Mouse (Mus musculus) myocyte (in vitro differentiated cells): ENCODE measurements around the gene Pik3r5. TPM values are rescaled to one million over a fixed set of nuclear protein-coding genes. Genes with fewer than 3 reads are reported as not detected.

ENCODE experiments used
- H3K27me3 ChIP-seq: one replicate; pipeline ENCODE4 v1.6.1; 2011; ENCODE audit not compliant: control insufficient read depth, insufficient read depth, insufficient read length
- H3K36me3 ChIP-seq: one replicate; pipeline ENCODE4 v1.6.1; 2011; ENCODE audit not compliant: control insufficient read depth, insufficient read depth
- H3K4me2 ChIP-seq: one replicate; pipeline ENCODE4 v1.6.1; 2011; ENCODE audit warnings: low read depth, control low read depth
- H3K4me3 ChIP-seq: one replicate; pipeline ENCODE4 v1.5.1; 2011; ENCODE audit warnings: mild to moderate bottlenecking, control low read depth, moderate library complexity
- H3K79me2 ChIP-seq: one replicate; pipeline ENCODE4 v1.6.1; 2011; ENCODE audit not compliant: control insufficient read depth, insufficient read depth
- H3ac ChIP-seq: one replicate; pipeline ENCODE4 v1.6.1; 2011; ENCODE audit not compliant: control insufficient read depth, insufficient read length
- CEBPB ChIP-seq: IDR thresholded peaks from 2 replicates; pipeline ENCODE4 v1.6.1; 2011; ENCODE audit warnings: mild to moderate bottlenecking, moderate library complexity; ENCODE audit not compliant: poor library complexity, insufficient read depth, severe bottlenecking
- E2F4 ChIP-seq: IDR thresholded peaks from one replicate; pipeline ENCODE4 v1.6.1; 2011; ENCODE audit warnings: mild to moderate bottlenecking, control low read depth, moderate library complexity; ENCODE audit not compliant: insufficient read depth
- MAX ChIP-seq: IDR thresholded peaks from one replicate; pipeline ENCODE4 v1.6.1; 2011; ENCODE audit warnings: low read depth, mild to moderate bottlenecking, control low read depth
- MYOD1 ChIP-seq, 3 experiments: IDR thresholded peaks; one replicate each; pipeline ENCODE4 v1.6.1; 2011; ENCODE audit warnings: control low read depth in 2 of 3, low read depth in 2 of 3, mild to moderate bottlenecking in 2 of 3, moderate library complexity in 1 of 3; ENCODE audit not compliant: insufficient read length in 2 of 3, control insufficient read depth in 1 of 3
- MYOG ChIP-seq, 3 experiments: IDR thresholded peaks; one replicate each; pipeline ENCODE4 v1.6.1; 2011; ENCODE audit warnings: control low read depth in 2 of 3, low read depth in 2 of 3, mild to moderate bottlenecking in 2 of 3; ENCODE audit not compliant: insufficient read length in 2 of 3, control insufficient read depth in 1 of 3, insufficient read depth in 1 of 3
- POLR2A ChIP-seq: IDR thresholded peaks from one replicate; pipeline ENCODE4 v1.6.1; 2011; ENCODE audit warnings: low read depth, mild to moderate bottlenecking, control low read depth, moderate library complexity; ENCODE audit not compliant: insufficient read length
- POLR2AphosphoS2 ChIP-seq: IDR thresholded peaks from one replicate; pipeline ENCODE4 v1.6.1; 2011; ENCODE audit warnings: low read depth, control low read depth; ENCODE audit not compliant: insufficient read length
- REST ChIP-seq: IDR thresholded peaks from one replicate; pipeline ENCODE4 v1.6.1; 2011; ENCODE audit warnings: mild to moderate bottlenecking, control low read depth, moderate library complexity; ENCODE audit not compliant: insufficient read depth, insufficient read length
- SRF ChIP-seq: IDR thresholded peaks from one replicate; pipeline ENCODE4 v1.6.1; 2011; ENCODE audit warnings: low read depth; ENCODE audit not compliant: control insufficient read depth, insufficient read length
- TCF12 ChIP-seq: IDR thresholded peaks from one replicate; pipeline ENCODE4 v1.6.1; 2011; ENCODE audit warnings: mild to moderate bottlenecking, control low read depth; ENCODE audit not compliant: poor library complexity, insufficient read depth, severe bottlenecking
- TCF3 ChIP-seq: IDR thresholded peaks from one replicate; pipeline ENCODE4 v1.6.1; 2011; ENCODE audit warnings: low read depth, control low read depth; ENCODE audit not compliant: insufficient read length
- USF1 ChIP-seq: IDR thresholded peaks from one replicate; pipeline ENCODE4 v1.6.1; 2011; ENCODE audit warnings: low read depth, mild to moderate bottlenecking, control low read depth, moderate library complexity
- polyA plus RNA-seq: library from polyadenylated mRNA; unstranded; fragments of >200 nt; fragmentation: generic; extraction: Trizol; gene quantifications from one replicate; pipeline ENCODE4 v1.2.1, GENCODE M21; 2012; ENCODE audit warnings: missing spikeins

Gene Pik3r5
- polyA plus RNA-seq, 1 experiment = 0.22 TPM

- H3K4me3 ChIP-seq = no peak overlapping the region
- no peak overlapping the region for H3K4me2 ChIP-seq
- H3K36me3 ChIP-seq = no peaks in the 10 kb centered on the region
- no peaks in the 10 kb centered on the region for H3K79me2 ChIP-seq
- TF ChIP-seq POLR2AphosphoS2 (no peak), TCF3 (no peak), CEBPB (no peak), TCF12 (no peak), POLR2A (no peak), SRF (no peak), MYOD1 (IDR thresholded peaks at IDR 0.05; ENCODE audit: control insufficient read depth in 1 of 3, insufficient read length in 2 of 3, low read depth in 2 of 3) (no peak), MAX (no peak), MYOG (IDR thresholded peaks at IDR 0.05; ENCODE audit: control insufficient read depth in 1 of 3, insufficient read depth in 1 of 3, insufficient read length in 2 of 3, low read depth in 2 of 3) (no peak), REST (no peak), USF1 (no peak), E2F4 (no peak)
- H3ac ChIP-seq = no peak overlapping the region
- H3K27me3 ChIP-seq = no peaks in the 10 kb centered on the region
Observed at GRCm38 (mm10) chr11:68395546-68395945, 36.4 kb upstream of the Pik3r5 start.

GRCm38 (mm10) chr11:68398891-68399547 is 32.9 kb upstream of the Pik3r5 start:
- Histone ChIP-seq H3ac (no peak overlapping the region), H3K36me3 (no peaks in the 10 kb centered on the region), H3K79me2 (no peaks in the 10 kb centered on the region), H3K4me3 (no peak overlapping the region), H3K4me2 (peak overlapping the region; percentile 60), H3K27me3 (no peaks in the 10 kb centered on the region)
- TF ChIP-seq MAX (no peak), TCF3 (no peak), E2F4 (no peak), CEBPB (no peak), MYOD1 (IDR thresholded peaks at IDR 0.05; ENCODE audit: control insufficient read depth in 1 of 3, insufficient read length in 2 of 3, low read depth in 2 of 3) (no peak), USF1 (no peak), POLR2AphosphoS2 (no peak), MYOG (IDR thresholded peaks at IDR 0.05; ENCODE audit: control insufficient read depth in 1 of 3, insufficient read depth in 1 of 3, insufficient read length in 2 of 3, low read depth in 2 of 3) (no peak), TCF12 (no peak), REST (no peak)

- H3ac ChIP-seq = peak overlapping the region; percentile 41
- H3K4me2 ChIP-seq = peak overlapping the region; percentile 60
- no peak overlapping the region for H3K4me3 ChIP-seq
- H3K27me3 ChIP-seq = no peaks in the 10 kb centered on the region
- no peak for TF ChIP-seq E2F4
- TF ChIP-seq POLR2A = no peak
- no peak for TF ChIP-seq CEBPB
- TF ChIP-seq USF1 = no peak
- TF ChIP-seq MYOD1 (IDR thresholded peaks at IDR 0.05; ENCODE audit: control insufficient read depth in 1 of 3, insufficient read length in 2 of 3, low read depth in 2 of 3) = no peak
- no peak for TF ChIP-seq REST
- no peak for TF ChIP-seq TCF3
- no peak for TF ChIP-seq POLR2AphosphoS2
- TF ChIP-seq MAX = no peak
- TF ChIP-seq TCF12 = no peak
- TF ChIP-seq SRF = no peak
- TF ChIP-seq MYOG (IDR thresholded peaks at IDR 0.05; ENCODE audit: control insufficient read depth in 1 of 3, insufficient read depth in 1 of 3, insufficient read length in 2 of 3, low read depth in 2 of 3) = no peak
- no peaks in the 10 kb centered on the region for H3K36me3 ChIP-seq
- H3K79me2 ChIP-seq = no peaks in the 10 kb centered on the region
Observed at GRCm38 (mm10) chr11:68399548-68400020, 32.3 kb upstream of the Pik3r5 start.

GRCm38 (mm10) chr11:68400021-68400671 is 31.8 kb upstream of the Pik3r5 start:
- no peaks in the 10 kb centered on the region for H3K79me2 ChIP-seq
- H3K27me3 ChIP-seq = no peaks in the 10 kb centered on the region
- H3K4me3 ChIP-seq = no peak overlapping the region
- H3ac ChIP-seq = peak overlapping the region; percentile 41
- H3K4me2 ChIP-seq = peak overlapping the region; percentile 12
- no peaks in the 10 kb centered on the region for H3K36me3 ChIP-seq
- no peak for TF ChIP-seq USF1
- no peak for TF ChIP-seq CEBPB
- TF ChIP-seq REST = no peak
- TF ChIP-seq TCF12 = no peak
- TF ChIP-seq POLR2A = no peak
- TF ChIP-seq E2F4 = no peak
- TF ChIP-seq SRF = no peak
- TF ChIP-seq MAX = no peak
- no peak for TF ChIP-seq POLR2AphosphoS2
- no peak for TF ChIP-seq TCF3
- TF ChIP-seq MYOD1 (IDR thresholded peaks at IDR 0.05; ENCODE audit: control insufficient read depth in 1 of 3, insufficient read length in 2 of 3, low read depth in 2 of 3) = no peak
- no peak for TF ChIP-seq MYOG (IDR thresholded peaks at IDR 0.05; ENCODE audit: control insufficient read depth in 1 of 3, insufficient read depth in 1 of 3, insufficient read length in 2 of 3, low read depth in 2 of 3)
